Mouse (Mus musculus) neural tube, embryonic 14.5 days (tissue): ENCODE measurements at regions not wholly inside any gene's neighbourhood (a gene's known extent, or its start where the extent isn't known, plus 50 kb on each side); places are given as distances from the start of the nearest gene placed in this dataset.

Source experiments
- ATAC-seq: fragments of 200-750 bp; cut with Nextera tagmentation; 2 replicates; pipeline ENCODE4 v1.8.0; 2017; ENCODE audit warnings: low read depth, mild to moderate bottlenecking, moderate TSS enrichment, moderate library complexity
- H3K27ac ChIP-seq: fragments of 300-500 bp; sonication (generic); 2 replicates; pipeline ENCODE4 v1.5.1; 2014; ENCODE audit warnings: low read depth, mild to moderate bottlenecking, control low read depth, low read length, moderate library complexity, mixed read lengths
- H3K27me3 ChIP-seq: fragments of 300-500 bp; sonication (generic); 2 replicates; pipeline ENCODE4 v1.6.1; 2014; ENCODE audit warnings: low read length; ENCODE audit not compliant: control insufficient read depth, insufficient read depth
- H3K36me3 ChIP-seq: fragments of 300-500 bp; sonication (generic); 2 replicates; pipeline ENCODE4 v1.6.1; 2014; ENCODE audit warnings: low read length, mixed read lengths; ENCODE audit not compliant: control insufficient read depth, insufficient read depth
- H3K4me1 ChIP-seq: fragments of 300-500 bp; sonication (generic); 2 replicates; pipeline ENCODE4 v1.6.1; 2014; ENCODE audit warnings: low read length; ENCODE audit not compliant: control insufficient read depth, insufficient read depth
- H3K4me2 ChIP-seq: fragments of 300-500 bp; sonication (generic); 2 replicates; pipeline ENCODE4 v1.6.1; 2014; ENCODE audit warnings: mild to moderate bottlenecking, low read depth, low read length, control low read depth
- H3K4me3 ChIP-seq: fragments of 300-500 bp; sonication (generic); 2 replicates; pipeline ENCODE4 v1.5.1; 2014; ENCODE audit warnings: low read depth, low read length, control low read depth, mixed read lengths
- H3K9ac ChIP-seq: fragments of 300-500 bp; sonication (generic); replicated peaks from 2 replicates; pipeline ENCODE4 v1.6.1; 2014; ENCODE audit warnings: low read depth, mild to moderate bottlenecking, control low read depth, low read length, mixed read lengths
- H3K9me3 ChIP-seq: fragments of 300-500 bp; sonication (generic); 2 replicates; pipeline ENCODE4 v1.6.1; 2016; ENCODE audit warnings: low read length; ENCODE audit not compliant: control insufficient read depth
- WGBS: fragments of 180-500 bp; shearing (Covaris S2); extraction: QIAGEN DNeasy Blood & Tissue Kit; methylation state at CpG from one replicate; pipeline ENCODE4 v1.1.7; 2014; 5-methylcytosine and 5-hydroxymethylcytosine counted together

- H3K4me2 ChIP-seq: no peak overlapping the region
- H3K9ac ChIP-seq: no peak overlapping the region
- no peaks in the 10 kb centered on the region for H3K4me1 ChIP-seq
- no peaks in the 10 kb centered on the region for H3K36me3 ChIP-seq
- ATAC-seq: no peak
- no peak overlapping the region for H3K27ac ChIP-seq
- H3K9me3 ChIP-seq: no peaks in the 10 kb centered on the region
- 71% methylated on average over 3 of the region's 3 CpGs for WGBS
- H3K4me3 ChIP-seq: no peak overlapping the region
- H3K27me3 ChIP-seq: no peaks in the 10 kb centered on the region
Measured at GRCm38 (mm10) chr9:86961663-86962062, 53.7 kb upstream of the Ripply2 start.

- no peak overlapping the region for H3K4me3 ChIP-seq
- no peaks in the 10 kb centered on the region for H3K4me1 ChIP-seq
- H3K4me2 ChIP-seq: no peak overlapping the region
- H3K27me3 ChIP-seq: no peaks in the 10 kb centered on the region
- no peak overlapping the region for H3K27ac ChIP-seq
- H3K9me3 ChIP-seq: no peaks in the 10 kb centered on the region
- 86% methylated on average over 1 of the region's 1 CpGs for WGBS
- no peak for ATAC-seq
- no peak overlapping the region for H3K9ac ChIP-seq
- H3K36me3 ChIP-seq: no peaks in the 10 kb centered on the region
Measured at GRCm38 (mm10) chr9:86957076-86957475, 58.3 kb upstream of the Ripply2 start.

GRCm38 (mm10) chr9:86955720-86956119 lies 59.6 kb upstream of the Ripply2 start:
- Histone ChIP-seq H3K9ac (no peak overlapping the region), H3K36me3 (no peaks in the 10 kb centered on the region), H3K27ac (no peak overlapping the region), H3K4me2 (no peak overlapping the region), H3K4me1 (no peaks in the 10 kb centered on the region), H3K9me3 (no peaks in the 10 kb centered on the region), H3K4me3 (no peak overlapping the region), H3K27me3 (no peaks in the 10 kb centered on the region)
- 82% methylated on average over 3 of the region's 3 CpGs for WGBS
- no peak for ATAC-seq

GRCm38 (mm10) chr9:86951958-86952509 lies 63.3 kb upstream of the Ripply2 start:
- H3K27ac ChIP-seq: no peak overlapping the region; the same call in 1 of the 2 replicates
- no peak overlapping the region for H3K9ac ChIP-seq
- ATAC-seq: peak; percentile 56; the same call in 1 of the 2 replicates
- H3K36me3 ChIP-seq: no peaks in the 10 kb centered on the region
- H3K4me2 ChIP-seq: no peak overlapping the region
- no peaks in the 10 kb centered on the region for H3K27me3 ChIP-seq
- WGBS: 59% methylated on average over 11 of the region's 11 CpGs
- no peaks in the 10 kb centered on the region for H3K9me3 ChIP-seq
- no peak overlapping the region for H3K4me3 ChIP-seq
- no peaks in the 10 kb centered on the region for H3K4me1 ChIP-seq

- no peak overlapping the region for H3K9ac ChIP-seq
- H3K27me3 ChIP-seq: no peaks in the 10 kb centered on the region
- no peaks in the 10 kb centered on the region for H3K4me1 ChIP-seq
- ATAC-seq: no peak; the same call in 1 of the 2 replicates
- H3K36me3 ChIP-seq: no peaks in the 10 kb centered on the region
- 4% methylated on average over 1 of the region's 1 CpGs for WGBS
- no peaks in the 10 kb centered on the region for H3K9me3 ChIP-seq
- H3K4me2 ChIP-seq: no peak overlapping the region
- H3K27ac ChIP-seq: no peak overlapping the region
- H3K4me3 ChIP-seq: no peak overlapping the region
Measured at GRCm38 (mm10) chr9:86949885-86950284, 65.5 kb upstream of the Ripply2 start.

GRCm38 (mm10) chr9:86931196-86931595 lies 50.7 kb upstream of the Snap91 start:
- no peak for ATAC-seq
- Histone ChIP-seq H3K36me3 (no peaks in the 10 kb centered on the region), H3K4me3 (no peak overlapping the region), H3K4me2 (no peak overlapping the region), H3K9me3 (no peaks in the 10 kb centered on the region), H3K9ac (no peak overlapping the region), H3K27ac (no peak overlapping the region), H3K4me1 (no peaks in the 10 kb centered on the region), H3K27me3 (no peaks in the 10 kb centered on the region)
- WGBS: 79% methylated on average over 3 of the region's 3 CpGs
